Mouse (Mus musculus) kidney, adult 2 months (tissue): ENCODE measurements around the gene Gm21312.

Source experiments
- CTCF ChIP-seq: fragments of 200-500 bp; conservative IDR thresholded peaks from 2 replicates; pipeline ENCODE4 v1.5.1; 2011; ENCODE audit warnings: low read depth, mild to moderate bottlenecking, control low read depth, low read length, moderate library complexity, mixed read lengths; ENCODE audit not compliant: insufficient read depth, insufficient read length
- POLR2A ChIP-seq: fragments of 200-500 bp; IDR thresholded peaks from one replicate; pipeline ENCODE4 v1.6.1; 2011; ENCODE audit warnings: low read depth, low read length, control low read depth

DNA sequence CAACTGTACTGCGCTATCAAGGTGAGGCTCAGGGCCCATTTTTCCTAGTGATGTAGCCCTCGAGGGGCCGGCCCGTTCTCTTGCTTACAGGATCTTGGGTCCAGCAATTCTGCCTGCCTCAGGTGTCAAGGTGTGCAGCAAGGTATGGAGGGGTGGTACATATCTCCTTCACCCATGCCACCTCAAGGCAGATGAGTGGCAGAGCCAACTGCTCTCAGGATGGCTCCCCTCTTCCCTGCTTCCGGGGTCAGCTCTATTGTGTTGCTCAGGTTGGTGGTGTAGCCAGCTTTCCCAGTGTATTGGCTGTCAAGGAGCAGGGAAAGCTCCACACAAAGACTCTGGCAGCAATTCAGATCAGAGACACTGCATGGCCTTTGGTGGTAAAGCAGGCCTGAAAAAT, 37.7 kb downstream of the Gm21312 start:
- no peak for TF ChIP-seq CTCF
- TF ChIP-seq POLR2A, result no peak
